Mouse (Mus musculus) spleen, postnatal 36 days (tissue): Measurements from ENCODE around the gene Zfyve21.

Experiments
- DNase-seq, 2 experiments: peaks; one replicate each; pipeline ENCODE4 v3.0.0; 2022; ENCODE audit warnings: low spot score in 2 of 2, mixed read lengths in 1 of 2

The Zfyve21 gene

GRCm38 (mm10) chr12:111800459-111801183, 13.3 kb upstream of the Zfyve21 start:
- no peak for DNase-seq

- DNase-seq, result no peak
These were observed 10.4 kb upstream of the Zfyve21 start for GRCm38 (mm10) chr12:111803538-111803937.

- DNase-seq, result no peak
These were observed 5.2 kb upstream of the Zfyve21 start for GRCm38 (mm10) chr12:111808775-111809174.

- DNase-seq, result peak; percentile 41 to 51
These were observed 4.2 kb upstream of the Zfyve21 start for GRCm38 (mm10) chr12:111809762-111810161.

- DNase-seq, result no peak
These were observed 1.9 kb upstream of the Zfyve21 start for GRCm38 (mm10) chr12:111812075-111812474.

GRCm38 (mm10) chr12:111812611-111813010, 1.4 kb upstream of the Zfyve21 start:
- DNase-seq, result no peak

- no peak for DNase-seq
These were observed 732 bp upstream of the Zfyve21 start for GRCm38 (mm10) chr12:111813111-111813765.

- DNase-seq, result no peak
These were observed 1.1 kb downstream of the Zfyve21 start for GRCm38 (mm10) chr12:111814769-111815762.

GRCm38 (mm10) chr12:111816528-111816927, 2.6 kb downstream of the Zfyve21 start:
- no peak for DNase-seq

GRCm38 (mm10) chr12:111816967-111817366, 3.0 kb downstream of the Zfyve21 start:
- DNase-seq, result no peak

GRCm38 (mm10) chr12:111817991-111818390, 4.0 kb downstream of the Zfyve21 start:
- DNase-seq, result no peak

- no peak for DNase-seq
These were observed 6.0 kb downstream of the Zfyve21 start for GRCm38 (mm10) chr12:111819936-111820335.

GRCm38 (mm10) chr12:111820708-111821107, 6.7 kb downstream of the Zfyve21 start:
- DNase-seq, result no peak

- no peak for DNase-seq
These were observed 8.0 kb downstream of the Zfyve21 start for GRCm38 (mm10) chr12:111821931-111822330.

- DNase-seq, result no peak
These were observed 13.6 kb downstream of the Zfyve21 start for GRCm38 (mm10) chr12:111827556-111827955.

- no peak for DNase-seq
These were observed 15.5 kb downstream of the Zfyve21 start for GRCm38 (mm10) chr12:111829447-111829846.

- DNase-seq, result no peak
These were observed 16.0 kb downstream of the Zfyve21 start for GRCm38 (mm10) chr12:111829954-111830353.

- no peak for DNase-seq
These were observed 16.4 kb downstream of the Zfyve21 start for GRCm38 (mm10) chr12:111830375-111830774.

GRCm38 (mm10) chr12:111832643-111833042, 18.7 kb downstream of the Zfyve21 start:
- no peak for DNase-seq

GRCm38 (mm10) chr12:111833457-111833856, 19.5 kb downstream of the Zfyve21 start:
- peak in 1 of 2 experiments; percentile 25 for DNase-seq

GRCm38 (mm10) chr12:111842565-111843433, 28.8 kb downstream of the Zfyve21 start:
- no peak for DNase-seq
